Mouse (Mus musculus) embryo, embryonic 10 days (tissue): ENCODE data around the gene Gm20716.

ENCODE experiments used
- DNase-seq: peaks from one replicate; pipeline ENCODE4 v3.0.0-alpha.2; 2015; ENCODE audit warnings: low spot score

Gene Gm20716

GRCm38 (mm10) chr2:168230026-168230728 is at the start of gene Gm20716, which contains the start of the genes Dpm1 and Mocs3:
Gene Gm20716 (minus strand): TSS chr2:168230364.
Gene Dpm1 (minus strand): TSS chr2:168230591.
Gene Mocs3 (plus strand): TSS chr2:168230622.
- peak; percentile 88 for DNase-seq

DNA sequence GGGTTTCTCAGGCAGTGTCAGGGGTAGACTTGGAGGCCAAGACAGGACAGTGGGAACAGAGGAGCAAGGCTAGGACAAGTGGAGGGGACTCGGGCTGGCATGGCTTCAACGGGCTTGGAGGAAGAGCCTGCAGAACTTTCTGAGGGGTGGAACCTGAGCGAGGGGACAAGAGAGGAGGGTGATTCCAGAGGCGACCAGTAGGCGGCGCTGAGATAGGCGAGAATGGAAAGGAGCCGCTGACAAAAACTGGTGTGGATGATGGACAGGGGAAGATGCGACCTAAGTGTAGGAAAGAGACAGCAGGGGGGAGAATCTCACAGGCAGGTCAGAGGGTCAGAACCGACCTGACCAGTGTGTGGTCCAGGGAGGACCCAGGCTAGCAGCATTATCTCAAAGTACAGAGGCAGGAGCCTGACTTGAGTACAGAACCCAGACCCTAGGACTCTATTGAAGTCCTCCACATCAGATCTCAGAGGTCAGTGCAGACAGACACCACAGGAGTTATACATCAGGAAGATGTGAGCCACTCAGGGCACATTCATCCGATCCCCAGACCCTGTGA is 44.3 kb upstream of the Gm20716 start:
- peak; percentile 74 for DNase-seq

DNA sequence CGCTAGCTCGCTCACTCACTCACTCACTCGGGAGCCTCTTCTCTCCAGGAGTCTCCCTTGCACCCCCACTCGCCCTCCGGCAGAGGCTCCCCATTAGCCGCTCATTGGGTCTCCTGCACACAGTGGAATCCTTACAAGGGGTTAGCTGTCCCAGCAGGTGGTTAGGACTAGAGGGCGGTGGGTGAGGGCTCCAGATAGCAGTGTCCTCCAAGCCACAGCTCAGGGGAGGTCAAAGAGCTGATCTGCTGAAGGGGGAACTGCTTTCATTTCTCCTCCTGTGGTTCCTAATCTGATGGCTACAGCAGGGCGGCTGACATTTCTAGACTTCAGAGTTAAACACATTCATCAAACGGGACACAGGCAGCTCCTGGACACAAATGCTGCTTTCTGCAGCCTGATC is 43.2 kb upstream of the Gm20716 start:
- DNase-seq: no peak

DNA sequence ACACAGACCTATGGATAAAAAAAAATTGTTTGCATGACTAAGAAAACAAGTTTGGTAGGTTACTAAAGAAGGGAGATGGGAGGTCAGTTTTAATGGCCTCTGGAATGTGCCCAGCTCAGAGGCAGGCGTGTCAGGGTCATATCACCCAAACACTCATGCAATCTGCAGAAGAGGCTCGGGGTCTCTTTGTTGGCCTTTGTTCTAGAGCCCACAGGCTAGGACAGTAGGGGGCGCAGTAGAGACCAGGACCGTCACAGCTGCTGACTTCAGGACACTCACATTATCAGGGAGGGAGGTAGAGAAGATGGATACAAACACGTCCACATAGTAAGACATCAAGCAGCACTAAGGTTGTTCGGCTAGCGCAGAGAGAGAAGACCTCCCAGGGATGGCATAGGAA is 37.9 kb upstream of the Gm20716 start:
- peak; percentile 83 for DNase-seq

- DNase-seq: no peak
Observed at GRCm38 (mm10) chr2:168260900-168261299, 30.7 kb upstream of the Gm20716 start.

DNA sequence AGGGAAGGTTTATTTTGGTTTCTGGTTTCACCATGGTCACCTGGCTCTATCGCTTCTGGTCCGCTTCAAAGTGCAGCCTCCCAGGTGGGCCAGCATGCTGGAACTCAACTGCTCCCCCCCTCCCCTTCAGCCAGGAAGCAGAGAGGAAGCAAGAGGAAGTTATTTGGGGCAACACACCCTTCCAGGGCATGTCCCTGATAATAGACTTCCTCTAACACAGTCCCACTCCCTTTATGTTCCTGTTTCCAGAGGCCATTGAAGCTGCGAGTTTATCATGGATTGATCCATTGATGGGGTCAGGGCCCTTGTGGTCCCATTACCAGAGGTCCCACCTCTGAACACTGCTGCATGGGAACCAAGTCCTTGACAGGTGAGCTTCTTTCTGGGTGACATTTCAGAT is 30.0 kb upstream of the Gm20716 start:
- no peak for DNase-seq

- no peak for DNase-seq
Observed at GRCm38 (mm10) chr2:168259046-168259445, 28.9 kb upstream of the Gm20716 start.

- no peak for DNase-seq
Observed at GRCm38 (mm10) chr2:168257188-168257587, 27.0 kb upstream of the Gm20716 start.

GRCm38 (mm10) chr2:168256506-168256905 is 26.3 kb upstream of the Gm20716 start:
- DNase-seq: no peak

- no peak for DNase-seq
Observed at GRCm38 (mm10) chr2:168253822-168254221, 23.7 kb upstream of the Gm20716 start.

DNA sequence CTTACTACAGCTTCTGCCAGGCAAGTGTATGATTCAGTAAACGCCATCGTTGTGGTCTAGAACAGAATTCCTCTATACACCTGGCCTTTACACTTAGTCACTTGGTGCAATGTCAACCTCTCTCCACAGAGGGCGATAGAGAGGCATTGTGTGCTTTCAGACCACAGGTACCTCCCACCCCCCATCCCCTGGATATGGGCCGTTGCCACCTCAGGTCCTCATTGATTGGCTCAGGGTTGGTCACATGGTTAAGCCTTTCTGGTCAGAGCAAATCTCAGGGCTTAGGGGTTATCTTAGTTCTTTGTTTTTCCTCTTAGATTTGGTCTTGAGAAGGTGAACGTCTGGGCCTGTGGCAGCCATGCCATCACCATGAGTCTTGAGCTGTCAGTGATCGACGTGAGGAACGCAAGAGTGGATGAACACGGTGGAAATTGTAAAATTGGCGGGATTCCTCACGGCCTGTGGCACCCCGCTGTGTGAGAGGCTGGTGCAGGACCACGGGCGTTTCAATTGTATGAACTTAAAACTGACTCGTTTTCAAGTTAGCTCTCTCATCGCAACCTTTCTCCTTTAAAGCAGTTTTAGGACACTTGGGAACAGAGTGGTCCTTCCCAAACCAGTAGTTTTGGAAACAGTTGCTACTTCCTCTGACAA is 22.6 kb upstream of the Gm20716 start:
- peak; percentile 86 for DNase-seq

- peak; percentile 88 for DNase-seq
Observed at GRCm38 (mm10) chr2:168250270-168250669, 20.1 kb upstream of the Gm20716 start.

GRCm38 (mm10) chr2:168248856-168249245 is 18.7 kb upstream of the Gm20716 start:
- DNase-seq: peak; percentile 46

DNA sequence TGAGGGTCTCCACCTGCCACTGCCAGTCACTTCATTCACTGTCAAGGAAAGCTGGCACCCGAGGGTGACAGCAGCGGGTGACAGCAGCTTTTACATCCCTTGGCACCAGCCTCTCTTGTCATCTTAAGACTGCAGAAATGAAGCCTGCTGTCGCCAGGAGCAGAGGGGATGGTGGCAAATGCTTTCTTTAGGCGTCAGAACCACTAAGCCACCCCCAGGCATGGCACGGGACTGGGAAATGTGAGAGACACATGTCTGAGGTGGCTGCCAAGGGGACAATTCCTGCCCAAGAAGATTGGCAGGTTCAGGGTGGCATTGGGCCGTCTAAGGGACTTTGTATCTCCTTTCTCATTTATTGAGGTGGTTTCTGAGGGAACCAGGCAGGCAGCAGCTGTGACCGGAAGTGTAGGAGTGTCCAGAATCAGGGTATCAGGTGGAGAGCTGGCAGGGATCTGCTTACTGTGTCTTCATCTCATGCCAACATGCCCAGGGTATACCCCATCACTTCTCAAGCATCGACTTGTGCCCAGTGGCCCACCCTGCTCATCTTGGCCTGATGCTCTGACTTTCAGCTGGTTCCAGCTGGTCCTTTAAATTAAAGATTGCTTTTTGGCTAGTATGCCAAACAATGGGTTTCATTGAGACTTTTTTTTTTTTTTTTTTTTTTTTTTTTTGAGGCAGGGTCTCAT is 18.1 kb upstream of the Gm20716 start:
- no peak for DNase-seq

GRCm38 (mm10) chr2:168245571-168245970 is 15.4 kb upstream of the Gm20716 start:
- DNase-seq: no peak

GRCm38 (mm10) chr2:168243278-168243677 is 13.1 kb upstream of the Gm20716 start:
- DNase-seq: no peak

GRCm38 (mm10) chr2:168242841-168243240 is 12.7 kb upstream of the Gm20716 start:
- no peak for DNase-seq

- no peak for DNase-seq
Observed at GRCm38 (mm10) chr2:168238335-168238734, 8.2 kb upstream of the Gm20716 start.

DNA sequence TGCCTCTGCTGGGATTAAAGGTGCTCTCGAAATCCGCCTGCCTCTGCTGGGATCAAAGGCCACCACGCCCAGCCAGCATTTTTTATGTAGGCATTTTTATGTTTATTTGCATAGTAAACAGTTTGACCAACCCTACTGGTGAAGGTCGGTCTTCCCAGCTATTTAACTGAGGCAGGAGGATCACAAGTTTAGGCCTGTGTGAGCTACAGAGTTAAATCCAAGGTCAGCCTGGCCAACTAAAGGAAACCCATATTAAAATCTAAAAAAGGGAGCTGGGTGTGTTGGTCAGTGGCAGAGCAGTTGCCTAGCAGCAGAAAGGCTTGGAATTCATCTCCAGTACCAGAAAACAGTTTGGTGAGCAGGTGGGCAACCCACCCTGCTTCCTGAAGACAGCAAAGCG is 3.1 kb upstream of the Gm20716 start:
- DNase-seq: no peak

DNA sequence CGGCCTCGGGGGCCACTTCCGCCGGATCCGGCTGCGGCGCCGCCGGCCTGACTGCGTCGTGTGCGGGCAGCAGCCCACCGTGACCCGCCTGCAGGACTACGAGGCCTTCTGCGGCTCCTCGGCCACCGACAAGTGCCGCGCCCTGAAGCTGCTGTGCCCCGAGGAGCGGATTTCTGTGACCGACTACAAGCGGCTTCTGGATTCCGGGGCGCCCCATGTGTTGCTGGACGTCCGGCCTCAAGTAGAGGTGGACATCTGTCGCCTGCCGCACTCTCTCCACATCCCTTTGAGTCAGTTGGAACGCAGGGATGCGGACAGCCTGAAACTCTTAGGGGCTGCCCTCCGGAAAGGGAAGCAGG is 1.3 kb upstream of the Gm20716 start:
- no peak for DNase-seq

DNA sequence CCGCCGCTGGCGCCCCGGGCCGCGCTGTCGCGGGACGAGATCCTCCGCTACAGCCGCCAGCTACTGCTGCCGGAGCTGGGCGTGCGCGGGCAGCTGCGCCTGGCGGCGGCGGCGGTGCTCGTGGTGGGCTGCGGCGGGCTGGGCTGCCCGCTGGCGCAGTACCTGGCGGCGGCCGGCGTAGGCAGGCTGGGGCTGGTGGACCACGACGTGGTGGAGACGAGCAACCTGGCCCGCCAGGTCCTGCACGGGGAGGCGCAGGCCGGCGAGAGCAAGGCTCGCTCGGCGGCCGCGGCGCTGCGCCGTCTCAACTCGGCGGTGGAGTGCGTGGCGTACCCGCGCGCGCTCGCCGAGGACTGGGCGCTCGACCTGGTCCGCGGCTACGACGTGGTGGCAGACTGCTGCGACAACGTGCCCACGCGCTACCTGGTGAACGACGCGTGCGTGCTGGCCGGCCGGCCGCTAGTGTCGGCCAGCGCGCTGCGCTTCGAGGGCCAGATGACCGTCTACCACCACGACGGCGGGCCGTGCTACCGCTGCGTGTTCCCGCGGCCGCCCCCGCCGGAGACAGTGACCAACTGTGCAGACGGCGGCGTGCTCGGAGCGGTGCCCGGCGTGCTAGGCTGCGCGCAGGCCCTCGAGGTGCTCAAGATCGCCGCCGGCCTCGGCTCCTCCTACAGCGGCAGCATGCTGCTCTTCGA is 758 bp upstream of the Gm20716 start:
- DNase-seq: peak; percentile 20
